Mouse (Mus musculus): ENCODE data around the gene Saxo1. TPM values are rescaled to one million over a fixed set of nuclear protein-coding genes. Genes with fewer than 3 reads are reported as not detected.

Saxo1 gene
- total RNA-seq, 2 experiments from 2014 or later = not detected

DNA sequence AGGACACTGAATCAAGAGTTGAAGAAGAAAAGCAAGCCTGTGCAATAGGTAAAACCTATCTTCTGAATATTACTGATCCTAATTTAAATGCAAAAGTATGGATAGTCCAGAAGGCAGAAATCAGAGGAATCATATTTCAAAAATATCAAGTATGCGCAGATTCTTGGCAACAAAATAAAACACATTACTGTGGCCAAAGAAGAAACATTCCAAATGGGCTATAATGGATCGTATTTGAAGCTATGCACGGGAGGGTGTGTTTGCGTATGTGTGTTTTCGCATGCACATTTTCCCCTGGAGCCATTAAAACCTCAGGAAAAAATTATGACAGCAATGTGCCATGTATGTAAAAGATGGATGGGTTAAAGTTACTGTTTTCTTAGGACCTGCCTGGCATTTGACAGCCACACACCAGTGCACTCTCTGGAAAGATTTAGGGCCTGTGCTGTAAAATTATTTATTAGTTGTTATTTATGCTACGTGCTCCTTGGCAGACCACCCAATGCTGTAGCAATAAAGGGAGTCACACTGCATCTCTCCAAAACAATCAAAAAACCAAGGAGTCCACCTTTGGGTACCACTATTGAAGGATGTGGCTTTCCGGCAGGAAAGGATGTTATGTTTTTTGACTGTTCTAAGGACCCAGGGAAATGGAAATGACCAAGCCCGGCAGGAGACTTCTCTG lies 24.6 kb downstream of the Saxo1 start:
- intact Hi-C loops (cut with DNase I) = no loop called here
- DNase-seq = no peak

DNA sequence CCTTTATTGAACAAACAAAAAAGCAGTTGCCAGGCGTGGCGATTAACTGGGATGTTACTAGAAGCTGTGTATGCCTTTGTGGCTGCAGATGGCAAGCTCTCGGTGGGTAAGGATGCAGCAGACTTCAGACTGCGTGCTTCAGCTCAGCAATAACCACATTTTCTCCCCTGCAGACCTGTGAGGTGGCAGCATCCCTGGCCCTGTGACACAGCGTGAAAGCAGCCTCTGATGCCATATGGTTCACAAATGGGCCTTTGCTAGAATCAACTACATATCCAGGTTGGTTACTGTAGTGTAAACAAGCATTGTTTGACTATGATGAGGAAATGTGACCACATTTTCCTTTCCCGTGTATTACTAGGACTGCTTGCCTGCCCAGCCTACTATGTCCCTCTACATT lies 29.0 kb downstream of the Saxo1 start:
- no peak for DNase-seq
- intact Hi-C loops (cut with DNase I) = no loop called here

DNA sequence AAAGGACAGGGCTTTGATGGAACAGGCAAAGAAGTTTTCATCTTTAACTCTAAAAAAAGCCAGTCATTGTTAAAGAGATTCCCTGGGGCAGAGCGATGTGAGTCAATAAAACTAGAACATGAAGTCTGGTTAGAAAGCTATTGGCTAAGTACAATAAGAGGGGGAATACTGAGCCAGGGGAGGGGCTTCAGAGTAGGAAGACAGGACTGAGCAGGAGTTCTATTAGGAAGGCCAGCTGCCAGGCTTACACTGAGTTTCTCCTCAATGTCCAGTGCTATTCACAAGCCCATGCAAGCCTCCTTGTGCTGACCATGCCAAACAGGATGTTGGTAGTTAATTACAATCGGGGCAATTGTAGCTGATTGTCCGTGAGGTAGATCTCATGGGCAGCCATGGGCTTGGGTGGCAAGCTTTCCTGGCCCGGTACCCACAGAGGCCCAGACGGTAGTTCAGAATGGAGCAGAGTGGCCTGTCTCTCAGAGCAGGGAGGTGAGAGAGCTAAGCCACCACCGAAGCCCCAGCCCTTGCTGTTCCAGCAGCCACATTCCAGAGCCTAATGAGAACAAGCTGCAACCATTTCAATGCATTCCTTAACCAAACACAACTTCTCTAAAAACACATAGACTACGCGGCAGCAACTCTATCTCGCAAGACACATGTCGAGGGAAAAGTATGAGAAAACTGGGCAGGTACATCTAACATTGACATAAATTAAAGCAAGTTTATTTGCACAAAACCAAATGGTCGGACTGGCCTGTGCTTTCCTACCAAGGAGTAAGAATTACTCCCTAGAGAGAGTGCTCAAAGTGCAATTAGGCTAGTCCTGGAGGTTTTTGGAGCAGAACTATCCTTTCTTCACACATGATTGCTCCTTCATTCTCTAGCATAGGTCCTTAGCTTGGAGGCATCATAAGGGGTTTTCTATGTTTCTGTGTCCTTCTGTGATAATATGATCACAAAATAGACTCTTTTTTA lies 30.7 kb downstream of the Saxo1 start:
- DNase-seq = peak in 1 of 2 experiments; percentile 13
- intact Hi-C loops (cut with DNase I) = no loop called here

DNA sequence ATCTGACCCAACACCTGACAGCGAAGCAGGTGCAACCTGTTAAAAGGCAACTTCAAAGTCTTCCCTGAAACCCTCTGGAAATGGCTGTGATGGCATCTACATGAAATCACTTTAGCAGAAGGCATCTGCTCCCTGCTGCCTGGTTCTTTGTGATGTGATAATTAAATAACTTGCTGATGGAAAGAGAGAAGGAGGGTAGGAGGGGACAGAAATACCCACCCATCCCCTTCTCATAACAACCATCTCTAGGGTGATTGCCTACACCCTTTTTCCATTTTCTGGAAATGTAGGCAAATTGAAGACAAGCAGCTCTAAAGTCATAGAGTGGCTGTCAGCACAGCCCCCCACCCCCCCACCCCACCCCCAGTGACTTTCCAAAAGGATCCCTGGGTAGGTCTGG lies 33.6 kb downstream of the Saxo1 start:
- intact Hi-C loops (cut with DNase I) = no loop called here
- DNase-seq = no peak

DNA sequence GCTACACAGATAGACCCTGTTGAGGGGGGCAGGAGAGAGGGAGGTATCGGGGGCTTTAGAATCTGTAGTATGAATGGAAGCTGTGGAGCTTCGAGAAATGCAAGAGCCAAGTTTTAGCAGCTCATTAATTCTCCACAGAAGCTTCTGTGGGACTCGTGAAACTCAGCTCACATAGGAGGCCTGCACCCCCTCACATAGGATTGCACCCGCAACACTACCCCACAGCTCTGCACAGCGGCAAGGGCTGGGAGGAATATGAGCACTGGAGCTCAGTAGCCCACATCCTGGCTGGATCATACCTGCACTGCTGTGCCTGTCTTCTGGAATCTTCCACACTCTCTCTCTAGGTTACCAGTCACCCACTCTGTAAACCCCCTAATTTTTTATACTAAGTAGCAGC lies 34.4 kb downstream of the Saxo1 start:
- intact Hi-C loops (cut with DNase I) = no loop called here
- no peak for DNase-seq

DNA sequence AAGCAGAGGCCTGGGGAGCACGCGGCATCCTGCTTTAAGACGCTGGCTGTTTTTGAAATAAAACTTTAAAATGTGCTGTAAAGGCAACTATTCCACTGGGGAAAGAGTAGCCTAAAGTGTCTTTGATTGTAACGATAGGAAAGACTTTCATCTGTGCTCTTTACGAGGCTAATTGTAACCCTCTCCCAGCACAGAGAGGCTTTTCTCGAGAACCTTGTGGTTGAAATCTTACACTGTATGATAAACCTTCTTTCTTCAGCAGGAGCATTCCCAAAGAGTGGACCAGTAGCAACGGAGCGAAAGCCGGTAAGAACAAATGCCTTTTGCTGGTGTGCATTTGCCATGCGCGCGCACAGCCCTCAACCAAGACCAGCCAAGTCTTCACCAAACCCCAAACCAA lies 37.4 kb downstream of the Saxo1 start:
- no peak for DNase-seq
- intact Hi-C loops (cut with DNase I) = no loop called here

DNA sequence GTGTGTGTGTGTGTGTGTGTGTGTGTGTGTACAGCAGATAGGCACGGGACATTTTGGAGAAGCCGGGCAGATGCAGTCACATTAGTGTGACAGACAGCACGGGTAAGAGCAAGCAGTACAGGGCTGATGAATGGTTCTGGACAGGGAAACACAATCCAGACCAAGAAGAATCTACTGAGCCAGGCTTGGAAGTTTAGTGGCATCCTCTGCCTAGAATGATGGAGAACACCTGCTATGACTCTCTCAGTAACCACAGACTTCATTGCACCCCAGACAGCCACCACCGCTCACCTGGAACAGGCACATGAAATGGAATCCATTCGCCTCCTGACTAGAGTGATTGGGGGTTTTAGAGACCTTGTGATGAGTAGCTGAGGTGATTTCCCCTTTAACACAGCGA lies 38.2 kb downstream of the Saxo1 start:
- intact Hi-C loops (cut with DNase I) = no loop called here
- no peak for DNase-seq

DNA sequence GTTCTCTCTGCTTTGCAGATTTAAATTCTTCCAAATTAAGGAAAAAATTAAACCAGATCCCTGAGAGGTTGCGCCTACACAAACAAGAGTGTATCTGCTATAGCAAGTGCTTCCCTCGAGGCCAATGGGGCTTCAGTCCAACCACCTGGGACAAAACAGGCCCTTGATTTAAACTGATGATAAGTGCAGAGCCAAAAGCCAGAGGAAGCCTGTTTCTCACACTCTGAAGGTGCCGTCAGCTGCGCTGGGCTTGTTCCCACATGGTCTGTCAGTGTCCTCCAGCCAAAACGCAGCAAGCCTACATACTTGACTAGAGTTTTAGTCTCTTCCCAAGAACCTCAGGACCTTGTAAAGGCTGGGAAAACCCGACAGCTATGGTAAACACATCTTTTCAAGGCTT lies 53.5 kb downstream of the Saxo1 start:
- no peak for DNase-seq
- intact Hi-C loops (cut with DNase I) = no loop called here

DNA sequence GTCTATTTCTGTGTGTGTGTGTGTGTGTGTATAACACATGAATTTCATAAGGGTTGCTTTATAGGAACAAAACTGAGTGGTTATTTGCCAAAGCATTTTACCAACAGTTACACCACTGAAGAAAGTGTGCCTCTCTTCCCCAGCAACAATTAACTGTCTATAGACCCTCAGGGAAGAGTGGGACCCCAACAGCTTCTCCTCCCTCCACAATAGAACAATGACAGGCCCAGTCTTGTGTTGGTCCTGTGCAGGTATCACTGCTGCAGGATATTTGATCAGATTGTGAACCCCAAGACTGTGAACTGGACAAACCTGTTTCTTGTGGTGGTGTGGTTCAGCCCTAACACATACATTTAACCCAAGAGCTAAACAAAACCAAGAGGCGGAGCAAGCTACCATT lies 58.6 kb downstream of the Saxo1 start:
- intact Hi-C loops (cut with DNase I) = no loop called here
- DNase-seq = no peak

DNA sequence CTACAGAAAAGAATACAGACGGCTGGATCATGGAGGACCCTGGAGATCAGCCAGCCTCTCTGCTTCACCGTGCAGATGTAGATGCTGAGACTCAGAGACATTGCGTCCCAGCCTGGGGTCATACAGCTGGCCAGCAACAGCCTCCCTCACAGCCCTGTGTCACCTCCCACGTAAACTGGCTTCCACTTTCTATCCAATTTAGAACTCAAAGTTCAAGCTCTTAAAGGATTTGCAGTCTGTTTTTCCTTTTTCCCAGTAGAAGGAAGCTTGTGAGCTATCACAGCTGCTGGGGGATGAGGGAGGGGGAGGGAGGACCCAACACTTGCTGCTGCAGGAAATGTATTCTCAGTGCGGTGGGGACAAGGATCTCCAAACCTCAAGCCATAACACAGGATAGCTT lies 59.4 kb downstream of the Saxo1 start:
- intact Hi-C loops (cut with DNase I) = no loop called here
- peak; percentile 69 to 73 for DNase-seq

DNA sequence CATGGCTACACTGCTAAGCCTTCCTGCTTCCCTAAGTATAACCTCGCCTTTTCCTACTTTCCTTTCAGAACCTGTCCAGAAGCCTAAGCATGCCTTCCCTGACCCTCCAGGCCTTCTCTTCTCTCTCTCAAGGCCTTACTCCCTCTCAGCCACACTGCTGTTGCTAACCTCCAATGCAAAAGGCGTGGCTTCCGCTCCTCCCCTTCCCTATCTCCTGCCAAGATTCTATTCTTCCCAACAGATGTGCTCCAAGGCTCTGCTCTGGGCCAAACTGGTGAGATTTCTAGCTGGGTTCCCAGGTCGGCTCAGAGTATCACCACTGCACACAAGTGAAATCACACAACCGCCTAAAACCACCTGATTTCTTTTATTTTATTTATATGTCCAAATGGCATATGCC lies 69.0 kb downstream of the Saxo1 start:
- DNase-seq = peak; percentile 30 to 41
- intact Hi-C loops (cut with DNase I) = no loop called here

DNA sequence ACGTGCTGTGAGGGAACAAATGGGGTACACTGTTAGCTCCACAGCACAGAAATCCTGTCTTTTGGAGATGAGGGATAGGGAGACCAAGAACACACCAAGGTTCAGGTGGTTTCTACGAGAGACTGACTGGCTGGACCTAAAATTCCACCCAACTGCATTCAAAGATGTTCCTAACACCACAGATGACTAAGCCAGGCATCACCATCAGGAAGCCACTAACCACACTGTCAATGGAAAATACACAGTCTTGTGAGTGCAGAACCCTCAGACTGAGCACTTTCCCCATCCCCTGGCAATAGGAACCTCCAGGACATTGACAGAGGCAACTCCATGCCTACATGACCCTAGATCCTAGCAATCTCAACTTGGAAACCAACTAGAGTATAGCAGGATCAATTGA lies 71.2 kb downstream of the Saxo1 start:
- intact Hi-C loops (cut with DNase I) = no loop called here
- no peak for DNase-seq

DNA sequence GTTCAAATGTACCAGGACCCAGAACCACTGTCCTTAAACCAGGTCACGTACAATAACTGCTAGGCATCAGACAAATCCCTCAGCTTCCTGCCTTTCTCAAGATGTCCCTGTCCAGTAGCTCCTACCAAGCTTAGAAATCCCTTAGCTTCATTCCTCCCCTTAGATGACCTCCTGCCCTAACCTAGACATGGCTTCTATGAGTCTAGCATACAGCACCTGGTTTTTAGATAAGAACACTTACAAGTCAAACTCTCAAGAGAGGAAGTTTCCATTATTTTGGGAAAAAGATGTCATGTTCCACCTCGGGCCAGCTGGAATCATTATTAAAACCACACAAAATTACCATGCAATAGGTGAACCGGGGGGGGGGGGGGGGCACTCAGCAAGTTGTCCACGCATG lies 71.6 kb downstream of the Saxo1 start:
- intact Hi-C loops (cut with DNase I) = no loop called here
- no peak for DNase-seq

DNA sequence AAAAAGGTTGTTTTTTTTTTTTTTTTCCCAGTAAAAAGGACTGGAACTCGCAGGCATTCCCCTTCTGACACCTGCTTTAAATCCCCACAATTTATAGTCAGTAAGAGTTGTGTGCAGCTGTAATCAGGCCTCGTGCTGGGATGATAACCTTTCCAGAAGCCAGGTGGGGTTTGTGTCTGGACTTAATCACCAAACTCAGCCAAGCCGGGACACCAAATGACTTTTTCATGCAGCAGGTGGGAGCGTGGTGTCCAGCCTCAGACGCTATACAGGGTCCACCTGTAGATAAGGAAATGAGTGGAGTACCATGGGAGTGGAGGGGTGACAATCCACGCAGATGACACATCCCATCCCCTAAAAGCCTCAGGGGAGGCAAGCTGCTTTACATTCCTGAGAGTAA lies 73.1 kb downstream of the Saxo1 start:
- no peak for DNase-seq
- intact Hi-C loops (cut with DNase I) = no loop called here

DNA sequence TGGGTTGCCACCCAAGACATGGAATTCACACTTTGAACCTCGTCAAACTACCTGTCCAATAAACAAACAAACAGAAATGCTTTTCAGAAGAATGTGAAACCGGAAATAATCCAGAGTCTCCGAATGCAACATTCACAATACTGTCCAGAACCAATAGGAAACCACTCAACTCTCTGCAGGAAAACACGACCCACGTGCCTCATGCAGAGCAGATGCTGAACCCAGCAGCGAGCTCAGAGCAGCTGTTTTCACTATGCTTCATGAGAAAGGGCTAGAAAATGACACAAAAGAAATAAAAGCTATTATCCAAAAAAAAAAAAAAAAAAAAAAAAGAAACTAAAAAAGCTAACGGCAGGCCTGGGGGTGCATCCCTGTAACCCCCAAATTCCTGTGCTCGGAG lies 74.4 kb downstream of the Saxo1 start:
- DNase-seq = no peak
- intact Hi-C loops (cut with DNase I) = loop anchor here (5.0 kb wide), 2 partner anchors 431 to 651 kb away; no protein-coding TSS in a partner anchor

DNA sequence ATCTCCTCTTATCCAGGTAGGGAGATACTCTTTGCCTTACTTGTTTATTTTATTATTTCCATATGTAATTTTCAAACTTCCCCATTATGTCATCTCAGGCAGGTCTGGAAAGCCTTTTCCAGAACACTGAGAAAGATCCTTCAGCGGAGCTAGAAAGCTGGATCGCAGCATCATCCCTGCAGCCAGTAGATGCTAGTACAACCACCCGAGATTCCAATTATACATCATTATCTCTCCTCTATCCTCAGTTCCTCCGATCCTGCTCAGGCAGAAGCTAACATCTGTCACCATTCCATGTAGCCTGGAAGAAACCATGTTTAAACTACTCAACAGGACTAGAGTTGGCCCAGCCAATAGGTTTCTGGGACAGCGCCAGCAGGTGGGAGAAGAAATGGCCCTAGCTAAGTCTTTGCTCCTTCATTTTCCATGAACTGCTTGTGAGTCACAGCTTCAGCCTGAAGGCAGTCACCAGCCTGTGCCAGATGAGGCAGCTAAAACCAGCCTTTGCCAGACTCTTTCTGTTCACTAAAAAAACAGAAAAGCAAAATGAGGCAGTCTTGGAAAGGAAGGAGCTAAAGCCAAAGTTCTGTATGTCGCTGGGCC lies 75.0 kb downstream of the Saxo1 start:
- no peak for DNase-seq
- intact Hi-C loops (cut with DNase I) = loop anchor here (5.0 kb wide), 2 partner anchors 431 to 651 kb away; no protein-coding TSS in a partner anchor

DNA sequence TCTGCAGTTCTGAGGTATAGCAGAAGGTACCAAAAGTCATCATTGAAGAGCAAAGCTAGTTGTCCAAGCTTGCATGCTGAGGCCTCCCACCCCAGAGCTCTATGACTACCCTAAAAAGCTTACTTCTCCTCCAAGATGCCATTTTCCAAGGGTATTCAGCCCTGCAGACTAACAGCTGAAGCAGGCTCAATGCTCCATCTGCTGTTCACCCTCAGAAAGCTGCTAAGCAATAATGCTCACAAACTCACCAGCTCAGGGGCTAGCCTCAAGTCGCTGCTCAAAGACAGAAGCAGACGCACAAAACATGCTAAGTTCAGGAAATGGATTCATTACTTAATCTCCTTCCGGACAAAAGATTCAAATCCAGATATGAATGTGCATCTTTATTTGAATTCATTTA lies 77.2 kb downstream of the Saxo1 start:
- intact Hi-C loops (cut with DNase I) = loop anchor here (5.0 kb wide), 2 partner anchors 429 to 649 kb away; no protein-coding TSS in a partner anchor
- DNase-seq = no peak

DNA sequence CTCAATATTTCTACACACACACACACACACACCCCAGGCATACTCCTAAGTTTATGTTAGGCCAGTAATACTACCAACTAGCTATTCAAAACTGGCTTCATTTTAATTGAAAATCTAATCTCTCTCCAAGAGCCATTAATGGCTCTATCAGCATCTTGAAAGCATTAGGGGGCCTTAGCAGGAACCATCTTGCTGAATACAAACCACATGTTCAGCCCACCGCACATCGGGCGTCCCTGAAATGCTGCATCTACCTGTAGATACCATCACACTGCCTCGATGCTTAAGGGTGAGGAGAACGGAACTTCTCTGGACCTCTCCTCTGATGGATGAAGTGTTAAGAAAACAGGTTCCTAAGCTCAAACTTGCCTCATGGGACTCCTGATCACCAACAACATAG lies 93.3 kb downstream of the Saxo1 start:
- intact Hi-C loops (cut with DNase I) = no loop called here

DNA sequence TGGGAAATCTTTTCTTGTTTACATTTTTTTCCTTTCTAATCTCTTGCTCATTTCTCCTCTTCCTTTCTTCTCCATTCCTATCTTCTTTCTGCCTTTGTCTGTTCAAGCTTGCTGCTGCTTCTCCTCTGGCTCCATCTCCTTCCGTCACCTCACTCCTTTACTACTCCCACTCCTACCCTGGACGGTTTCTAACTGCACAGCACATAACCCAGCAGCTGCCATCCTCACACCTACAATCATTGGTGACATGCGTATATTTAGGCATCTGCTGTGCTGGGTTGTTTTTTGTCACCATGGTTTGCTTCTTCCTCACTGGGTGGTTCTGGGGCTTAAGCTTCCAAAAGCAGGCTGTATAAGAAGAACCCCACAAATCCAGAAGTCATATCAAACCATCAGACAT lies 107.7 kb downstream of the Saxo1 start:
- intact Hi-C loops (cut with DNase I) = no loop called here
- no peak for DNase-seq

More for the DNA sequence above, 93.3 kb downstream of the Saxo1 start:
- no peak for DNase-seq

DNA sequence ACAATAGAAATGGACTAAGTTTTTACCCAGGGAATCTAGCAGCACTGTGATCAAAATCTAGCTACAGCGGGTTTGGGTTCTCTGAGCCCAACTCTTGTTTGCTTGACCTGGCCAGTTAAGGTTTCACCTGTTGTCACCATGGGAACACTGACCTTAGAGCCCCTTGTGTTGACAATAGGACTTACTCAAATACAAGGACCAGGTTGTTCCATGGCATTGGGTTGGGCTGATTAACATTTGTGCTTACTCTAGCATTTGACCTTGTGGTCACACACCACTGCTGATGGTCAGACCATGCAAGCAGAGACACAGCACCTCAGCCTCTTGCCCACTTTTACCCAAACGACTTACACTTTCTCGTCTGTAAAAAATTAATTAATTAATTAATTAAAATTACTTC lies 121.8 kb downstream of the Saxo1 start:
- intact Hi-C loops (cut with DNase I) = no loop called here
- no peak for DNase-seq

DNA sequence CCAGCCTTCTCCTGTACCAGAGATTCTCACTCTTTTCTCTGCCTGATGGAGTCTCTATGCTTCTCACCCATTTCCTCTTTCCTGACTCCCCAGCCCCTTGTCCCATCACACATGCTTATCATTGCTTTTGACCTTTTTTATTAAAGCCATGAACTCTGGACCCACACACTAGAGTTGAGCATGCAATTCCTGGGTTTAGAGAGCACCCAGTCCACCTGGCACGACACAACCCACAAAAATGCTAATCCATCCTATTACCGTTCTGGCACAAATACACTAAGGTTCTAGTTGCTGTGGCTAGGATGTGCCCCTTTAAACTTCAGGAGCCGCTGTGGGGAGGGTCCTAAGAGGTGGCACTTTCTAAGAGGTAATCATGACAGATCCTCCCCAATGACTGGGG lies 122.5 kb downstream of the Saxo1 start:
- intact Hi-C loops (cut with DNase I) = no loop called here
- no peak for DNase-seq

All from heart, postnatal 14 days (tissue).